Mouse (Mus musculus) stomach, embryonic 15.5 days (tissue): ENCODE results near the gene Tmem178b. TPM values are rescaled to one million over a fixed set of nuclear protein-coding genes. Genes with fewer than 3 reads are reported as not detected.

Source experiments
- ATAC-seq: fragments of 200-750 bp; cut with Nextera tagmentation; 2 replicates; pipeline ENCODE4 v1.8.0; 2017; ENCODE audit warnings: low read depth, moderate number of reproducible peaks, moderate TSS enrichment; ENCODE audit not compliant: insufficient read depth, low FRiP score
- H3K27ac ChIP-seq: fragments of 300-500 bp; sonication (generic); 2 replicates; pipeline ENCODE4 v1.5.1; 2015; ENCODE audit warnings: mild to moderate bottlenecking, inconsistent platforms
- H3K27me3 ChIP-seq: fragments of 300-500 bp; sonication (generic); replicated peaks from 2 replicates; pipeline ENCODE4 v1.6.1; 2015; ENCODE audit warnings: inconsistent platforms
- H3K36me3 ChIP-seq: fragments of 300-500 bp; sonication (generic); 2 replicates; pipeline ENCODE4 v1.6.1; 2015; ENCODE audit warnings: inconsistent platforms
- H3K4me1 ChIP-seq: fragments of 300-500 bp; sonication (generic); 2 replicates; pipeline ENCODE4 v1.6.1; 2015; ENCODE audit warnings: inconsistent platforms
- H3K4me2 ChIP-seq: fragments of 300-500 bp; sonication (generic); 2 replicates; pipeline ENCODE4 v1.6.1; 2015; ENCODE audit warnings: mild to moderate bottlenecking, inconsistent platforms
- H3K4me3 ChIP-seq: fragments of 300-500 bp; sonication (generic); replicated peaks from 2 replicates; pipeline ENCODE4 v1.5.1; 2015; ENCODE audit warnings: inconsistent platforms
- H3K9ac ChIP-seq: fragments of 300-500 bp; sonication (generic); 2 replicates; pipeline ENCODE4 v1.6.1; 2015; ENCODE audit warnings: inconsistent platforms
- H3K9me3 ChIP-seq: fragments of 300-500 bp; sonication (generic); 2 replicates; pipeline ENCODE4 v1.6.1; 2016; ENCODE audit warnings: inconsistent platforms
- WGBS: fragments of 180-500 bp; shearing (Covaris S2); methylation state at CpG from one replicate; pipeline ENCODE4 v1.1.7; 2015; 5-methylcytosine and 5-hydroxymethylcytosine counted together
- polyA plus RNA-seq: library from polyadenylated mRNA; unstranded; fragments of >200 nt; fragmentation: Nextera tagmentation; extraction: Ambion mirVana; gene quantifications from 2 replicates; pipeline ENCODE4 v1.2.1, GENCODE M21; 2015

The Tmem178b gene
- polyA plus RNA-seq, 1 experiment from 2014 or later: 1.1 TPM

DNA sequence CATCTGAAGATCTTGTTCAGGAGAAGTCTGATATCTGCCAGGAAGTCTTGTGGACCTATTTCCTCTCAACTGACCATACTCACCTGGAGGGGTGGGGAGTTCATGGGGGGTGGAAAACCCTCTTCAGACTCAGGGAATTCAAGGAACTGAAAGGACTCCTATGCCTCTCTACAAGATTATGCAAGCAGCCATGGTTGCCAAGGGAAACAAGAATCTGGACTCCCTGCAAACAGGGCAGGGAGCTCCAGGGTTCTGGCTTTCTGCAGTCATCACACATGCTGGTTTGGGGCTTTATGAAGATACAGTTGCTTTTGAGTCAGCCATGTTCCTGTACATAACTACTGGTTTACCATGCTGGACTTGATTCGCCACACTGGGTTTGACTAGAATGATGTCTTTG is 390.6 kb downstream of the Tmem178b start:
- Histone ChIP-seq H3K4me1 (no peaks in the 10 kb centered on the region), H3K27me3 (no peaks in the 10 kb centered on the region), H3K36me3 (no peaks in the 10 kb centered on the region), H3K9me3 (no peaks in the 10 kb centered on the region), H3K4me3 (no peak overlapping the region), H3K4me2 (no peak overlapping the region), H3K9ac (no peak overlapping the region), H3K27ac (no peak overlapping the region)
- ATAC-seq: no peak
- 91% methylated on average over 1 of the region's 1 CpGs for WGBS

DNA sequence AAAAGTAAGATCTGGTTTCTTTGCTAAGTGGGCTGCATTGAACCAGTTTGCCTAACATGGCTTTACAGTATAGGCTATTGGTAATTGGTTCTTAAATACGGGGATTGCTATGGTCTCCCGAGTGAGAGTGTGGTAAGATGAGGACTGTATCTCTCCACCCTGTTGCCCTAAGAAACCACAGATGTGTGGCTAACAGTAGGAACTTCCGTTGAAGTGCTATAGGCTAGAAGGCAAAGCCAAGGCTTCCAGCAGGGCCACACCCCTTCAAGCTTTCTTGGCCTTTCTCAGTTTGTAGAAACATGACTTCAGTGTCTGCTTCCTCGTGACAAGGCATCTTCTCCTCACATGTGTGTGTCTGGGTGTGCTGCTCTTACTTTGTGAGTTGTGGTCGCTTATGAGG is 427.6 kb downstream of the Tmem178b start:
- Histone ChIP-seq H3K36me3 (no peaks in the 10 kb centered on the region), H3K27me3 (no peaks in the 10 kb centered on the region), H3K4me2 (no peak overlapping the region), H3K9me3 (no peaks in the 10 kb centered on the region), H3K4me1 (no peaks in the 10 kb centered on the region), H3K9ac (no peak overlapping the region), H3K4me3 (no peak overlapping the region), H3K27ac (no peak overlapping the region)
- 71% methylated on average over 5 of the region's 5 CpGs for WGBS
- no peak for ATAC-seq

DNA sequence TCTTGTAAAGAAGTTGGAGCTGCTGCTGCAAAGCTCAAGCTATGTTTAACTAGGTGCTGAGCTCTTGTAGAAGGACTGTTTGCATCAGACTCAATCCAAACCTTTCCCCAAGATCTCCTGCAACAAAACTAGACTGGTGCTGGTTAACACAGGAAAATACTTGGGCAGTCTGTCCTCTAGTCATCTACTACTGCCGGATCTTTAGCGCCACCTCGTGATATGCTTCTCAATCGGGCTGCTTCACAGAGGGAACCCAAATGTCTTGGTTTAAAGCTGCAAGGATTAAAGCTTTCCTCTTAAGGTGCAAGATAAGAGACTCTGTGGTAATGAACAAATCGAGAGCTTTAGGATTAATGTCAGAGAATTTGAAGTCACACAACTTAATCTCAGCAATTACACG is 430.3 kb downstream of the Tmem178b start:
- 11% methylated on average over 6 of the region's 6 CpGs for WGBS
- Histone ChIP-seq H3K36me3 (no peaks in the 10 kb centered on the region), H3K4me1 (no peaks in the 10 kb centered on the region), H3K4me2 (no peak overlapping the region), H3K9ac (no peak overlapping the region), H3K4me3 (no peak overlapping the region), H3K27me3 (no peaks in the 10 kb centered on the region), H3K27ac (no peak overlapping the region), H3K9me3 (no peaks in the 10 kb centered on the region)
- ATAC-seq: no peak

Other genes starting within 250 kb of the Tmem178b start
- gene Braf, start 147.8 kb upstream of the Tmem178b start, polyA plus RNA-seq: 14.2 and 16.7 TPM in 2 replicates
- 158 and 163 TPM in 2 replicates for gene Mrps33, start 62.3 kb upstream of the Tmem178b start, polyA plus RNA-seq